Comparison of ENCODE assay signal across 11 mouse cellular contexts in the genomic region with DNA sequence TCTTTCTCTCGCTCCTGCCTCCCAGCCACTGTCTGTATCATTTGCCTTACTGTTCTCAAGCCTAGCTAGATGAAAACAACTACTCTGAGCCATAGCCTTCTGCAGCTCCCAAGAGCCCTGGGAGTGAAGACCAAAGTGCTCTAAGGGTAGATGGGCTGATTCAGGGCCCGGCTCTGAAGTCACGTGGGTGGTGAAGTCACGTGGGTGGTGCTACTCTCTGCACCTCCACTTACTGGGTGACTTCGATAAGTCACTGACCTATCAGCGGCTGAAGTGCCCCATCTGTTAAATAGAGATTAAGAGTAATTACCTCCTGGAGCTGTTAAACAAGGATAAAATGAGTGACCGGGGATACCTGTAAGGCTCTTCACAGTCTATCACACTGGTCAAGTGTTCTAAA. TPM values are rescaled to one million over a fixed set of nuclear protein-coding genes. Genes with fewer than 3 reads are reported as not detected.
A peak's percentile ranks its signal among the peaks of the same experiment; 100 is the strongest.
DNase-seq lines count a peak whose midpoint lies in the region; ATAC-seq lines count a peak whose summit lies in the region.
"Had no signal": no experiment of that assay in that cellular context is flagged by ENCODE, and none has a peak within 500 bp of the region (broad histone marks: within the 10 kb centered on the region; RNA-seq: fewer than 3 reads in every experiment).

No protein-coding gene starts in this region.

- peak; percentile 50 for DNase-seq in kidney, adult 9 months
- DNase-seq in kidney, postnatal 4 days, result no peak
- peak; percentile 80 for DNase-seq in R1 (ENCODE audit: low read depth, low spot score)
- DNase-seq in frontal cortex, adult 2 months (ENCODE audit: extremely low spot score in 1 of 2, low spot score in 1 of 2), result no peak
- DNase-seq in layer of hippocampus, postnatal 14 days (ENCODE audit: low spot score in 2 of 2), result no peak
- no peak for DNase-seq in right cerebral cortex, postnatal 14 days
- DNase-seq: layer of hippocampus, postnatal 36 days had no signal

- peak; percentile 86 for ATAC-seq in erythroid progenitor cell, adult 5-6 weeks (replicated peaks; ENCODE audit: low FRiP score, poor library complexity, severe bottlenecking)
- ATAC-seq in megakaryocyte, adult 5-6 weeks (ENCODE audit: poor library complexity, severe bottlenecking), result peak; percentile 23

RNA-seq across cellular contexts. Expression of a gene that starts 4.5 kb away (rescaled TPM):
- 5.9 and 6.8 TPM in 2 replicates for total RNA-seq in erythroid progenitor cell, adult 5-6 weeks (2015; ENCODE audit: low replicate concordance)
- total RNA-seq in erythroid progenitor cell, adult 5-6 weeks (2017; ENCODE audit: low replicate concordance), result 7.3 and 8.1 TPM in 2 replicates
- not detected in 2 replicates for total RNA-seq in megakaryocyte, adult 5-6 weeks (2015)
- 0.04 TPM in 1 of 2 replicates, not detected in the other for total RNA-seq in megakaryocyte, adult 5-6 weeks (2017)
- polyA plus RNA-seq in frontal cortex, adult 2 months (2012; rRNA removed), result 0.14 and 0.17 TPM in 2 replicates
- not detected for total RNA-seq in layer of hippocampus, postnatal 14 days (2021)

RNA-seq across cellular contexts. Expression of a gene that starts 7.8 kb away (rescaled TPM):
- 24.9 and 26.0 TPM in 2 replicates for total RNA-seq in erythroid progenitor cell, adult 5-6 weeks (2015; ENCODE audit: low replicate concordance)
- total RNA-seq in erythroid progenitor cell, adult 5-6 weeks (2017; ENCODE audit: low replicate concordance), result 15.1 and 27.7 TPM in 2 replicates
- total RNA-seq in megakaryocyte, adult 5-6 weeks (2015), result 19.8 and 23.7 TPM in 2 replicates
- 10.8 and 18.1 TPM in 2 replicates for total RNA-seq in megakaryocyte, adult 5-6 weeks (2017)
- 33.6 and 37.6 TPM in 2 replicates for polyA plus RNA-seq in frontal cortex, adult 2 months (2012; rRNA removed)
- total RNA-seq in layer of hippocampus, postnatal 14 days (2021), result 10 to 100 TPM; 22.0 to 23.3 TPM

RNA-seq across cellular contexts. Expression of a gene that starts 15.7 kb away (rescaled TPM):
- total RNA-seq in erythroid progenitor cell, adult 5-6 weeks (2015; ENCODE audit: low replicate concordance), result 258 and 276 TPM in 2 replicates
- 123 and 303 TPM in 2 replicates for total RNA-seq in erythroid progenitor cell, adult 5-6 weeks (2017; ENCODE audit: low replicate concordance)
- total RNA-seq in megakaryocyte, adult 5-6 weeks (2015), result 217 and 226 TPM in 2 replicates
- total RNA-seq in megakaryocyte, adult 5-6 weeks (2017), result 117 and 158 TPM in 2 replicates
- 183 and 212 TPM in 2 replicates for polyA plus RNA-seq in frontal cortex, adult 2 months (2012; rRNA removed)
- total RNA-seq in layer of hippocampus, postnatal 14 days (2021), result 100 to 1,000 TPM; 150 to 162 TPM

RNA-seq across cellular contexts. Expression of a gene that starts 16.4 kb away (rescaled TPM):
- 0.72 and 0.84 TPM in 2 replicates for total RNA-seq in erythroid progenitor cell, adult 5-6 weeks (2015; ENCODE audit: low replicate concordance)
- 0.08 and 0.26 TPM in 2 replicates for total RNA-seq in erythroid progenitor cell, adult 5-6 weeks (2017; ENCODE audit: low replicate concordance)
- total RNA-seq in megakaryocyte, adult 5-6 weeks (2015), result 0.20 and 0.48 TPM in 2 replicates
- 0.16 and 0.88 TPM in 2 replicates for total RNA-seq in megakaryocyte, adult 5-6 weeks (2017)
- 116 and 125 TPM in 2 replicates for polyA plus RNA-seq in frontal cortex, adult 2 months (2012; rRNA removed)
- total RNA-seq in layer of hippocampus, postnatal 14 days (2021), result 100 to 1,000 TPM; 220 to 226 TPM

RNA-seq across cellular contexts. Expression of a gene that starts 23.8 kb away (rescaled TPM):
- not detected in 2 replicates for total RNA-seq in erythroid progenitor cell, adult 5-6 weeks (2015; ENCODE audit: low replicate concordance)
- not detected in 2 replicates for total RNA-seq in erythroid progenitor cell, adult 5-6 weeks (2017; ENCODE audit: low replicate concordance)
- total RNA-seq in megakaryocyte, adult 5-6 weeks (2015), result not detected in 2 replicates
- not detected in 2 replicates for total RNA-seq in megakaryocyte, adult 5-6 weeks (2017)
- polyA plus RNA-seq in frontal cortex, adult 2 months (2012; rRNA removed), result not detected in 2 replicates
- not detected for total RNA-seq in layer of hippocampus, postnatal 14 days (2021)
- total RNA-seq: layer of hippocampus, postnatal 36 days had no signal
- polyA plus RNA-seq: forebrain, embryonic 13.5 days; neural tube, embryonic 14.5 days had no signal

Comparison
In these comparisons a context has a peak if more than half of its experiments do, and no peak if none do; other contexts are left out.
1. DNase-seq: peak in kidney, adult 9 months (single experiment) and R1 (single experiment); none in kidney, postnatal 4 days (0 of 2), frontal cortex, adult 2 months (0 of 2), layer of hippocampus, postnatal 14 days (0 of 2) and right cerebral cortex, postnatal 14 days (single experiment).
2. RNA of a gene that starts 4.5 kb away (total RNA-seq): 5.9 to 8.1 TPM in erythroid progenitor cell, adult 5-6 weeks; not detected in layer of hippocampus, postnatal 14 days and 0.04 TPM in megakaryocyte, adult 5-6 weeks; every median in the first group is over 4 times any median in the second.